Mouse (Mus musculus) spleen, postnatal 36 days (tissue): ENCODE measurements around the gene Cd3e.
"Not testable (repeated sequence)": the region's sequence is repeated elsewhere in the genome, so short reads cannot be mapped to it uniquely, and the experiment has no call there.

Experiments used
- DNase-seq, 2 experiments: peaks; one replicate each; pipeline ENCODE4 v3.0.0; 2022; ENCODE audit warnings: low spot score in 2 of 2, mixed read lengths in 1 of 2

Gene Cd3e

GRCm38 (mm10) chr9:44980242-44980641 lies 29.2 kb downstream of the Cd3e start, which contains the start of gene Cd3g:
TSS of gene Cd3g (minus strand) at chr9:44980431.
- peak; percentile 48 to 64 for DNase-seq

GRCm38 (mm10) chr9:44979806-44980205 lies 29.6 kb downstream of the Cd3e start:
- no peak for DNase-seq

GRCm38 (mm10) chr9:44977813-44978212 lies 31.6 kb downstream of the Cd3e start:
- DNase-seq, result no peak

GRCm38 (mm10) chr9:44969450-44969849 lies 40.0 kb downstream of the Cd3e start:
- DNase-seq, result no peak

- not testable (repeated sequence) for DNase-seq
These were observed 41.7 kb downstream of the Cd3e start for GRCm38 (mm10) chr9:44967763-44968162.

- peak; percentile 74 to 77 for DNase-seq
These were observed 42.6 kb downstream of the Cd3e start for GRCm38 (mm10) chr9:44966815-44967242.

GRCm38 (mm10) chr9:44965833-44966466 lies 43.5 kb downstream of the Cd3e start:
- DNase-seq, result no peak

GRCm38 (mm10) chr9:44965126-44965832 lies 44.1 kb downstream of the Cd3e start, which contains the start of gene Ube4a:
TSS of gene Ube4a (minus strand) at chr9:44965600.
- peak; percentile 98 for DNase-seq

- peak in 1 of 2 experiments; percentile 11 for DNase-seq
These were observed 55.0 kb downstream of the Cd3e start for GRCm38 (mm10) chr9:44954432-44954831.
